ENCODE assay signal across 33 mouse cellular contexts in the genomic region with DNA sequence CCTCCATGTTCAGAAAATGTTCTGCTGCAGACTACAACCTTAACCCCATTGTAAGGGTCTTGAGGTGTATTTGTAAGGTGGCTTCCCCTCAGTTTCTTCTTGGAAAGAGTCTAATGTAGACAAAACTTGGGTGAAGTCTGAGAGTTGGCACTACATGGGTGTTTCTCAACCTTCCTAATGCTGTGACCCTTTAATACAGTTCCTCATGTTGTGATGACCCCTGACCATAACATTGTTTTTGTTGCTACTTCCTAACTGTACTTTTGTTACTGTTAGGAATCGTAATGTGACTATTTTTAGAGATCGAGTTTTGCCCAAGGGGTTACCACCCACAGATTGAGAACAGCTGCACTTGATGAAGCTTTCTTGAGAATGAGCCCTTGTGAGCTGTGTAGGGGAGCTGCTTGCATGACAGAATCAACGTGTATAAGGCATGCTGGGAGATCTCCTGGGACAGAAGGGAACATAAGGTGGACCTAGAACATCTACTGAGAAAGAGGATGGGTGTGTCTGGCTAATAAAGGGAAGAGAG. TPM values are rescaled to one million over a fixed set of nuclear protein-coding genes. Genes with fewer than 3 reads are reported as not detected.
DNase-seq lines count a peak whose midpoint lies in the region; ATAC-seq and TF ChIP-seq lines count a peak whose summit lies in the region.
"Had no signal": no experiment of that assay in that cellular context is flagged by ENCODE, and none has a peak within 500 bp of the region (broad histone marks: within the 10 kb centered on the region; RNA-seq: fewer than 3 reads in every experiment).

No protein-coding gene starts in this region.

- no peak for TF ChIP-seq EP300 in heart, adult 2 months (IDR thresholded peaks at IDR 0.05; ENCODE audit: insufficient read depth, low read depth, low read length)

- peak; percentile 20 to 21 for DNase-seq in heart, postnatal 10 days
- DNase-seq in heart, adult 2 months = no peak
- peak; percentile 37 for DNase-seq in midbrain, embryonic 11.5 days (ENCODE audit: low spot score, missing footprints)
- DNase-seq in midbrain, embryonic 14.5 days = no peak
- DNase-seq in NIH3T3 (ENCODE audit: low read depth) = peak; percentile 81
- no peak for DNase-seq in adrenal gland, adult (ENCODE audit: inconsistent age in 2 of 2, low spot score in 1 of 2)
- DNase-seq in hindbrain, embryonic 14.5 days (ENCODE audit: low spot score) = no peak
- DNase-seq: adrenal gland, postnatal 10 days; adrenal gland, postnatal 36 days; cerebellum, adult 18-20 months; cerebellum, adult 9-10 months; cerebellum, postnatal 14 days; gastrocnemius, postnatal 14 days; heart, adult 18-20 months had no signal

- H3K79me2 ChIP-seq in heart, adult 2 months (replicated peaks; ENCODE audit: control insufficient read depth, insufficient read depth, low read length) = no peaks in the 10 kb centered on the region
- H3K79me2 ChIP-seq in myocyte (ENCODE audit: control insufficient read depth, insufficient read depth) = no peaks in the 10 kb centered on the region

- no peaks in the 10 kb centered on the region for H3K27me3 ChIP-seq in heart, adult 2 months (ENCODE audit: control insufficient read depth, insufficient read depth, low read length)
- H3K27me3 ChIP-seq in midbrain, embryonic 11.5 days (ENCODE audit: control insufficient read depth, insufficient read depth, low read length) = no peaks in the 10 kb centered on the region
- no peaks in the 10 kb centered on the region for H3K27me3 ChIP-seq in midbrain, embryonic 14.5 days (ENCODE audit: control insufficient read depth, insufficient read depth, low read length)
- no peaks in the 10 kb centered on the region for H3K27me3 ChIP-seq in myocyte (ENCODE audit: control insufficient read depth, insufficient read depth, insufficient read length)
- H3K27me3 ChIP-seq in hindbrain, embryonic 14.5 days (ENCODE audit: control insufficient read depth, insufficient read depth, low read length) = no peaks in the 10 kb centered on the region
- H3K27me3 ChIP-seq: CH12.LX; embryonic facial prominence, embryonic 12.5 days; forebrain, embryonic 13.5 days; hindbrain, embryonic 13.5 days had no signal

- no peak for TF ChIP-seq POLR2A in heart, adult 2 months (IDR thresholded peaks at IDR 0.05; ENCODE audit: insufficient read depth, low read depth, low read length)
- no peak for TF ChIP-seq POLR2A in myocyte (IDR thresholded peaks at IDR 0.05; ENCODE audit: insufficient read length, low read depth)

- H3K9me3 ChIP-seq in midbrain, embryonic 11.5 days (ENCODE audit: control insufficient read depth, low read length) = no peaks in the 10 kb centered on the region
- H3K9me3 ChIP-seq in midbrain, embryonic 14.5 days (ENCODE audit: control insufficient read depth, low read length) = no peaks in the 10 kb centered on the region
- no peaks in the 10 kb centered on the region for H3K9me3 ChIP-seq in hindbrain, embryonic 14.5 days (ENCODE audit: control insufficient read depth, low read length)
- H3K9me3 ChIP-seq: embryonic facial prominence, embryonic 12.5 days; forebrain, embryonic 10.5 days; forebrain, embryonic 13.5 days; G1E; heart, embryonic 10.5 days; heart, embryonic 13.5 days; hindbrain, embryonic 10.5 days; hindbrain, embryonic 13.5 days had no signal

- H3K36me3 ChIP-seq in heart, adult 2 months (ENCODE audit: control insufficient read depth, insufficient read depth, low read length) = no peaks in the 10 kb centered on the region
- H3K36me3 ChIP-seq in midbrain, embryonic 11.5 days (ENCODE audit: control insufficient read depth, insufficient read depth, low read length) = no peaks in the 10 kb centered on the region
- H3K36me3 ChIP-seq in midbrain, embryonic 14.5 days (ENCODE audit: control insufficient read depth, insufficient read depth, low read length) = no peaks in the 10 kb centered on the region
- H3K36me3 ChIP-seq in myocyte (ENCODE audit: control insufficient read depth, insufficient read depth) = no peaks in the 10 kb centered on the region
- H3K36me3 ChIP-seq in hindbrain, embryonic 14.5 days (replicated peaks; ENCODE audit: control insufficient read depth, insufficient read depth) = no peaks in the 10 kb centered on the region
- H3K36me3 ChIP-seq: embryonic facial prominence, embryonic 12.5 days; forebrain, embryonic 10.5 days; G1E; heart, embryonic 10.5 days; heart, embryonic 13.5 days; hindbrain, embryonic 10.5 days; hindbrain, embryonic 13.5 days had no signal

- 15% methylated on average over 3 of the region's 3 CpGs for WGBS in heart, adult 2 months
- 70% methylated on average over 3 of the region's 3 CpGs for WGBS in midbrain, embryonic 11.5 days
- 66% methylated on average over 3 of the region's 3 CpGs for WGBS in midbrain, embryonic 14.5 days
- WGBS in hindbrain, embryonic 14.5 days = 68% methylated on average over 3 of the region's 3 CpGs

- no peak for ATAC-seq in midbrain, embryonic 11.5 days (ENCODE audit: low FRiP score)
- no peak for ATAC-seq in midbrain, embryonic 14.5 days (ENCODE audit: low FRiP score, low TSS enrichment)
- ATAC-seq in hindbrain, embryonic 14.5 days (ENCODE audit: low FRiP score) = no peak
- ATAC-seq: forebrain, embryonic 13.5 days; forebrain, embryonic 16.5 days; hindbrain, postnatal 0 days; inflammation-experienced regulatory T-cells, adult 6 months; intestine, embryonic 16.5 days had no signal

- H3K27ac ChIP-seq in heart, adult 2 months = no peak overlapping the region
- H3K27ac ChIP-seq in midbrain, embryonic 11.5 days (ENCODE audit: low read depth, low read length) = no peak overlapping the region
- no peak overlapping the region for H3K27ac ChIP-seq in midbrain, embryonic 14.5 days (replicated peaks; ENCODE audit: low read depth, low read length)
- H3K27ac ChIP-seq in hindbrain, embryonic 14.5 days = no peak overlapping the region
- H3K27ac ChIP-seq: embryonic facial prominence, embryonic 12.5 days; forebrain, embryonic 10.5 days; forebrain, embryonic 13.5 days; heart, embryonic 10.5 days; heart, embryonic 13.5 days; hindbrain, embryonic 10.5 days; hindbrain, embryonic 13.5 days; hindbrain, postnatal 0 days had no signal

- H3K9ac ChIP-seq in heart, adult 2 months (ENCODE audit: low read depth, low read length) = no peak overlapping the region
- no peak overlapping the region for H3K9ac ChIP-seq in midbrain, embryonic 11.5 days (ENCODE audit: low read length)
- no peak overlapping the region for H3K9ac ChIP-seq in midbrain, embryonic 14.5 days (replicated peaks; ENCODE audit: low read length)
- no peak overlapping the region for H3K9ac ChIP-seq in hindbrain, embryonic 14.5 days
- H3K9ac ChIP-seq: embryonic facial prominence, embryonic 12.5 days; forebrain, embryonic 13.5 days; heart, embryonic 13.5 days; hindbrain, embryonic 13.5 days had no signal

- intact Hi-C loops in heart, postnatal 10 days (cut with DNase I) = no loop called here
- intact Hi-C loops in heart, adult 2 months (cut with DNase I) = loop anchor here (2.0 kb wide), 1 partner anchor 58 kb away; no protein-coding TSS in a partner anchor

- no peak overlapping the region for H3K4me2 ChIP-seq in midbrain, embryonic 11.5 days
- H3K4me2 ChIP-seq in midbrain, embryonic 14.5 days (ENCODE audit: low read length) = no peak overlapping the region
- peak overlapping the region; percentile 65 for H3K4me2 ChIP-seq in myocyte (ENCODE audit: low read depth)
- H3K4me2 ChIP-seq in hindbrain, embryonic 14.5 days (replicated peaks) = no peak overlapping the region
- H3K4me2 ChIP-seq: embryonic facial prominence, embryonic 12.5 days; forebrain, embryonic 13.5 days; heart, embryonic 13.5 days; hindbrain, embryonic 13.5 days had no signal

- H3ac ChIP-seq in myocyte (ENCODE audit: control insufficient read depth, insufficient read length) = no peak overlapping the region

- H3K4me1 ChIP-seq in heart, adult 2 months (ENCODE audit: control insufficient read depth, insufficient read depth, low read length) = peaks cover 2% of the 10 kb centered on the region
- H3K4me1 ChIP-seq in midbrain, embryonic 11.5 days (ENCODE audit: control insufficient read depth, insufficient read depth, low read length) = no peaks in the 10 kb centered on the region
- H3K4me1 ChIP-seq in midbrain, embryonic 14.5 days (ENCODE audit: control insufficient read depth, insufficient read depth, low read length) = no peaks in the 10 kb centered on the region
- no peaks in the 10 kb centered on the region for H3K4me1 ChIP-seq in hindbrain, embryonic 14.5 days (replicated peaks; ENCODE audit: control insufficient read depth, insufficient read depth, low read length)
- H3K4me1 ChIP-seq: hindbrain, embryonic 13.5 days had no signal

- TF ChIP-seq CTCF in heart, adult 2 months (IDR thresholded peaks at IDR 0.05) = no peak

- no peak overlapping the region for H3K4me3 ChIP-seq in heart, adult 2 months
- no peak overlapping the region for H3K4me3 ChIP-seq in midbrain, embryonic 11.5 days (ENCODE audit: low read depth, low read length)
- H3K4me3 ChIP-seq in midbrain, embryonic 14.5 days (replicated peaks; ENCODE audit: low read depth, low read length) = no peak overlapping the region
- no peak overlapping the region for H3K4me3 ChIP-seq in myocyte
- H3K4me3 ChIP-seq in hindbrain, embryonic 14.5 days (replicated peaks; ENCODE audit: low read length) = no peak overlapping the region
- H3K4me3 ChIP-seq: embryonic facial prominence, embryonic 12.5 days; forebrain, embryonic 10.5 days; forebrain, embryonic 13.5 days; heart, embryonic 10.5 days; heart, embryonic 13.5 days; hindbrain, embryonic 10.5 days; hindbrain, embryonic 13.5 days had no signal

TF ChIP-seq in myocyte, 11 proteins besides CTCF, POLR2A, EP300 and RAD21 (continues in another document):
- TF ChIP-seq TCF12 (IDR thresholded peaks at IDR 0.05; ENCODE audit: insufficient read depth, poor library complexity, severe bottlenecking) (peak; percentile 51), MYOD1 (IDR thresholded peaks at IDR 0.05; ENCODE audit: control insufficient read depth in 1 of 3, insufficient read length in 2 of 3, low read depth in 2 of 3) (peak; percentile 65 to 76 (median 74)), USF1 (IDR thresholded peaks at IDR 0.05; ENCODE audit: low read depth) (no peak)

RNA-seq across cellular contexts. Expression of gene Cbfb, which starts 9.3 kb away (rescaled TPM):
- 10 to 100 TPM; 32.4 to 37.0 TPM for total RNA-seq in heart, postnatal 10 days (2021)
- total RNA-seq in heart, adult 2 months (2021) = 10 to 100 TPM; 23.1 to 23.8 TPM
- 6.4 and 11.0 TPM in 2 replicates for polyA plus RNA-seq in heart, adult 2 months (2012; rRNA removed)
- 49.8 and 60.2 TPM in 2 replicates for polyA plus RNA-seq in midbrain, embryonic 11.5 days (2014; fragmentation: Nextera tagmentation; extraction: Ambion mirVana)
- polyA plus RNA-seq in midbrain, embryonic 14.5 days (2014; fragmentation: Nextera tagmentation; extraction: Ambion mirVana) = 25.7 and 34.7 TPM in 2 replicates
- 38.1 TPM for polyA plus RNA-seq in myocyte (2012; fragmentation: generic; extraction: Trizol)
- polyA plus RNA-seq in hindbrain, embryonic 14.5 days (2014; fragmentation: Nextera tagmentation; extraction: Ambion mirVana) = 34.1 and 41.7 TPM in 2 replicates

RNA-seq across cellular contexts. Expression of gene Ces4a, which starts 29.6 kb away (rescaled TPM):
- total RNA-seq in heart, postnatal 10 days (2021) = not detected
- total RNA-seq in heart, adult 2 months (2021) = not detected
- polyA plus RNA-seq in heart, adult 2 months (2012; rRNA removed) = not detected in 2 replicates
- not detected in 2 replicates for polyA plus RNA-seq in midbrain, embryonic 11.5 days (2014; fragmentation: Nextera tagmentation; extraction: Ambion mirVana)
- polyA plus RNA-seq in midbrain, embryonic 14.5 days (2014; fragmentation: Nextera tagmentation; extraction: Ambion mirVana) = not detected in 2 replicates
- not detected for polyA plus RNA-seq in myocyte (2012; fragmentation: generic; extraction: Trizol)
- 0.08 TPM in 1 of 2 replicates, not detected in the other for polyA plus RNA-seq in hindbrain, embryonic 14.5 days (2014; fragmentation: Nextera tagmentation; extraction: Ambion mirVana)
- total RNA-seq: adrenal gland, adult 18-20 months; adrenal gland, postnatal 10 days; adrenal gland, postnatal 36 days; CH12.LX; G1E; gastrocnemius, adult 18-20 months; gastrocnemius, postnatal 14 days; gastrocnemius, postnatal 4 days; heart, adult 18-20 months; heart, postnatal 25 days had no signal
- polyA plus RNA-seq: embryonic facial prominence, embryonic 12.5 days; forebrain, embryonic 10.5 days; G1E; heart, embryonic 10.5 days; heart, embryonic 13.5 days; heart, embryonic 16.5 days; hindbrain, embryonic 10.5 days; hindbrain, embryonic 13.5 days; inflammation-experienced regulatory T-cells, adult 6 months; intestine, embryonic 16.5 days had no signal

Comparison
In these comparisons a context has a peak if more than half of its experiments do, and no peak if none do; other contexts are left out.
1. DNase-seq: peak in heart, postnatal 10 days (2 of 2), midbrain, embryonic 11.5 days (single experiment) and NIH3T3 (single experiment); none in heart, adult 2 months (0 of 2), midbrain, embryonic 14.5 days (single experiment), adrenal gland, adult (0 of 2) and hindbrain, embryonic 14.5 days (single experiment).